Mouse (Mus musculus) liver, adult 2 months (tissue): ENCODE measurements around the gene Wdr70. TPM values are rescaled to one million over a fixed set of nuclear protein-coding genes. Genes with fewer than 3 reads are reported as not detected.

ENCODE experiments used
- DNase-seq: peaks from one replicate; pipeline ENCODE4 v3.0.0-alpha.2; 2011; ENCODE audit warnings: low read depth, low spot score; ENCODE audit errors: extremely low read depth
- H3K27ac ChIP-seq: fragments of 200-500 bp; replicated peaks from 2 replicates; pipeline ENCODE4 v1.5.1; 2012; ENCODE audit warnings: low read depth, mild to moderate bottlenecking, control low read depth, inconsistent platforms, low read length; ENCODE audit not compliant: insufficient read depth
- H3K27me3 ChIP-seq: fragments of 200-500 bp; 2 replicates; pipeline ENCODE4 v1.6.1; 2012; ENCODE audit warnings: mild to moderate bottlenecking, moderate library complexity, low read length, inconsistent platforms; ENCODE audit not compliant: control insufficient read depth, insufficient read depth
- H3K36me3 ChIP-seq: fragments of 200-500 bp; 2 replicates; pipeline ENCODE4 v1.6.1; 2012; ENCODE audit warnings: low read length, inconsistent platforms; ENCODE audit not compliant: control insufficient read depth, insufficient read depth
- H3K4me1 ChIP-seq: fragments of 200-500 bp; 2 replicates; pipeline ENCODE4 v1.6.1; 2011; ENCODE audit warnings: low read length; ENCODE audit not compliant: control insufficient read depth, insufficient read depth
- H3K4me3 ChIP-seq: fragments of 200-500 bp; 2 replicates; pipeline ENCODE4 v1.5.1; 2011; ENCODE audit warnings: low read depth, mild to moderate bottlenecking, control low read depth, low read length, moderate library complexity; ENCODE audit not compliant: insufficient read depth
- H3K79me2 ChIP-seq: fragments of 200-500 bp; 2 replicates; pipeline ENCODE4 v1.6.1; 2012; ENCODE audit warnings: inconsistent platforms, mild to moderate bottlenecking, low read length, moderate library complexity; ENCODE audit not compliant: control insufficient read depth, insufficient read depth
- H3K9ac ChIP-seq: fragments of 200-500 bp; 2 replicates; pipeline ENCODE4 v1.6.1; 2012; ENCODE audit warnings: low read depth, mild to moderate bottlenecking, control low read depth, inconsistent platforms, low read length
- CTCF ChIP-seq: fragments of 200-500 bp; IDR thresholded peaks from 2 replicates; pipeline ENCODE4 v1.5.1; 2011; ENCODE audit warnings: low read depth, low read length, control low read depth
- POLR2A ChIP-seq: fragments of 200-500 bp; IDR thresholded peaks from 2 replicates; pipeline ENCODE4 v1.6.1; 2011; ENCODE audit warnings: low read length, control low read depth; ENCODE audit not compliant: insufficient read depth; ENCODE audit errors: extremely low read depth
- WGBS: fragments of 180-500 bp; shearing (Covaris S2); methylation state at CpG from one replicate; pipeline ENCODE4 v1.1.7; 2018; 5-methylcytosine and 5-hydroxymethylcytosine counted together
- polyA plus RNA-seq: library from polyadenylated mRNA; depleted of rRNA; stranded (reverse); fragments of >200 nt; gene quantifications from 2 replicates; pipeline ENCODE4 v1.2.3, GENCODE M21; 2012
- total RNA-seq: library from RNA; depleted of rRNA; stranded (reverse); fragments of >200 nt; gene quantifications from 2 replicates; pipeline ENCODE4 v1.2.3, GENCODE M21; 2014

Wdr70 gene
- total and polyA plus RNA-seq, 2 experiments, result 5.5 to 9.1 TPM

DNA sequence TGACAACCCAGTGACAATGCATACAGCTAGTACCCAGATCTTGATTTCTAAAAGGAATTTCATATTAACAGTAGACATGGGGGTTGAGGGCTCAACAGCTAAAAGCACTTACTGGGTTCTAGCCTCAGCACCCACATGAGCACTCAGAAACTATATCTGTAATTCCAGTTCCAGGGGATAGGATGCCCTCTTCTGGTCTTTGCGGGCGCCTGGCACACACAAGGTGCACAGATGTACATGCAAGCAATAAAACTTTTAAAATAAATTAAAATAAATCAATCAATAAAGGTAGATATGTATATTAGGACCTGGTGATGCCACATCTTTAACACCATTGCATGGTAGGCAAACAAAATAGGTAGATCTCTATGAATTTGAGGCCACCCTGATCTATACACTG is 71.5 kb downstream of the Wdr70 start:
- DNase-seq, result no peak
- 96% methylated on average over 2 of the region's 2 CpGs for WGBS
- Histone ChIP-seq H3K9ac (no peak overlapping the region), H3K4me3 (no peak overlapping the region), H3K27ac (no peak overlapping the region), H3K27me3 (no peaks in the 10 kb centered on the region), H3K4me1 (no peaks in the 10 kb centered on the region), H3K36me3 (no peaks in the 10 kb centered on the region; the same call in 1 of the 2 replicates), H3K79me2 (no peaks in the 10 kb centered on the region)
- TF ChIP-seq CTCF, result no peak
- no peak for TF ChIP-seq POLR2A

DNA sequence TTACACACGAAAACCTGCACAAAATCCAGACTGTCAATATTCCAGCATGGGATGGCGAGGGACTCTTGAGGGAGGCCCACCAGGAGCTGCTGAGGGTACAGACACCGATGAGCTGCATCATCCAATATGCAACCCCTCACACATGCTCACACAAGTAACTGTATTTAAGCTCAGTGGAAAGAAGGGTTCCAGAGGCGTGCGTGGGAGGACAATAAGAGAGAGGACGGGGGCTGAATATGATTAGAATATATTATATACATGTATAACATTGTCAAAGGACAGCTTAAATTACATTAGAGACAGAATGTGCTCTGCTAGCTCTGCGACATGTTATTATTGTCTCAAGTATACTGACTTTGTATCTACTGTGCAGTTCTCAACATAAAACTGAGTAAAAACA is 87.6 kb downstream of the Wdr70 start:
- no peaks in the 10 kb centered on the region for H3K27me3 ChIP-seq
- no peak overlapping the region for H3K9ac ChIP-seq
- WGBS, result 96% methylated on average over 7 of the region's 7 CpGs
- no peak overlapping the region for H3K4me3 ChIP-seq
- DNase-seq, result no peak
- no peak for TF ChIP-seq POLR2A
- TF ChIP-seq CTCF, result no peak
- no peaks in the 10 kb centered on the region for H3K36me3 ChIP-seq
- H3K79me2 ChIP-seq, result no peaks in the 10 kb centered on the region
- H3K27ac ChIP-seq, result no peak overlapping the region
- no peaks in the 10 kb centered on the region for H3K4me1 ChIP-seq

DNA sequence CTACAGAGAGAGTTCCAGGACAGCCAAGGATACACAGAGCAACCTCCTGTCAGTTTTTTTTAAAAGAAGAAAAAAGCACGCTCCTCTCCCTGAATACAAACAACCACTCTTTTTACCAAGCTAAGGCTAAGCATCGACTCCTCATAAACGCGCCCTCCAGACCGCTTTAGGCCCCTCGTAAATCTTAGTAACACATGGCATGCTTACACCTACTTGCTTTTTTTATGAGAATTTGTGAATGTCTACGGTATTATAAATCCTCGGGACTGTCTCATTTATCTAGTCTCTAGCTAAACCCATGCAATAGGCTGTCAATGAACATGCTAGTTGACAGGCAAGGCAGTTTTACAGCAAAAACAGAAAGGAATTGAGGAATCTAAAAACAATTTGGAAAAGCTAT is 91.6 kb downstream of the Wdr70 start:
- Histone ChIP-seq H3K27me3 (no peaks in the 10 kb centered on the region), H3K4me3 (no peak overlapping the region), H3K27ac (no peak overlapping the region), H3K4me1 (peaks cover 2% of the 10 kb centered on the region; the same call in 1 of the 2 replicates), H3K36me3 (no peaks in the 10 kb centered on the region), H3K79me2 (no peaks in the 10 kb centered on the region), H3K9ac (no peak overlapping the region)
- TF ChIP-seq POLR2A (no peak), CTCF (no peak)
- DNase-seq, result no peak
- 93% methylated on average over 8 of the region's 8 CpGs for WGBS

DNA sequence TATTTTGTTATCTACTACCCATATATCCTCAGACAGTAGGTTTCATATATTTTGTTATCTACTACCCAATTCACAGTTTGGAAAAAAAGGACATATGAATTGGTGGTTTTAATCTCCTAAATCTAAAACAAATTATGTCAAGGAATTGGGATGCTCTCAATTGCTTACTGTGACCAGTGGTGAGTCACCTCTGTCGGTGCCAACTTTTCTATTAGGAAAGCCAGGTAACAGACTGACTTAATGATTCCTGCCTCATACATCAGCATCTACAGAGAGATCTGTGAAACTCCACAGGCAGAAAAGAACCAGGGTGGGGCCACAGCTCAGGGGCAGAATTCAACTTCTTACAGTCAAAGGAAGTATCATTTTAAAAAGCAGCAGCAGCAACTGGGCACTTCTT is 93.0 kb downstream of the Wdr70 start:
- Histone ChIP-seq H3K36me3 (no peaks in the 10 kb centered on the region), H3K27me3 (no peaks in the 10 kb centered on the region), H3K4me3 (no peak overlapping the region), H3K79me2 (no peaks in the 10 kb centered on the region), H3K9ac (no peak overlapping the region), H3K4me1 (peaks cover 2% of the 10 kb centered on the region; the same call in 1 of the 2 replicates), H3K27ac (no peak overlapping the region)
- TF ChIP-seq POLR2A, result no peak
- TF ChIP-seq CTCF, result no peak
- DNase-seq, result no peak
- 98% methylated on average over 1 of the region's 1 CpGs for WGBS

DNA sequence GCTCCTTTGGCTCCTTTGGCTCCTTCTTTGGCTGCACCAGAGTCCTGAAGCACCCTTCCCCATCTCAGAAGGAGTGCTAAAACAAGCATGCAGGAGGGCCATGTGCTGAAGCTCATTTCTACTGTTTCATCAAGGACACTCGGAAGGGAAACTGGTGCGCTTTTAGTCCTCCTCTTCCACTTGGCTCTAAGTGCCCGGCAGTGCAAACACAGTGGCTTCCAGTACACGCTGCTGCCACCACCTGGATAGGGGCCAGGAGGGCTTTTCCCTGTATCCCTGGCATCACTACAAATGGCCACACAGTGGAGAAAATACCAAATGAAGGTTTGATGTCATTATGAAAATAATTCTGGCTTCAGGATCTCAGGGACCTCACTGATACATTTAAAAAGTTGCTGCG is 93.5 kb downstream of the Wdr70 start:
- peaks cover 3% of the 10 kb centered on the region; the same call in 1 of the 2 replicates for H3K36me3 ChIP-seq
- DNase-seq, result peak; percentile 6
- TF ChIP-seq POLR2A (no peak), CTCF (no peak)
- no peak overlapping the region for H3K27ac ChIP-seq
- H3K79me2 ChIP-seq, result no peaks in the 10 kb centered on the region
- 41% methylated on average over 5 of the region's 5 CpGs for WGBS
- H3K4me3 ChIP-seq, result no peak overlapping the region
- H3K4me1 ChIP-seq, result peaks cover 2% of the 10 kb centered on the region; the same call in 1 of the 2 replicates
- no peak overlapping the region for H3K9ac ChIP-seq
- no peaks in the 10 kb centered on the region for H3K27me3 ChIP-seq

DNA sequence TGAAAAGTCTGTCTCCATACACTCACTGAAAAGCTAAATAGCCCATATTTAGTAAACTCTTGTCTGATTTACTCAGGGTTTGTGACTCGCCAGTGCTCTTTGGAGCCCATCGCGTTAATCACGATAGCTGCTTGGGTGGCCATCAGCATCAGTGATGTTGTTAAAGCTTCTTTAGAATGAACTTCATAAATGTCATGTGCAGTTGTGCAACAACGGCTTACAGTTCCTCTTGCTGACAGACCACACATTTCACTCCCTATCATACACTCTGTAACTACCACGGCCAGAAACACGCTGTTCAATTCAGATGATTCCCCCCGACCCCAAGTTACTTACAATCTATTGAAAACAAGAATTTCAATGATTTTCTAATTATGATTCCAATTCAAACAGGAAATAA is 95.2 kb downstream of the Wdr70 start:
- H3K36me3 ChIP-seq, result peaks cover 3% of the 10 kb centered on the region; the same call in 1 of the 2 replicates
- 92% methylated on average over 8 of the region's 8 CpGs for WGBS
- no peak overlapping the region for H3K4me3 ChIP-seq

More for the DNA sequence above, 95.2 kb downstream of the Wdr70 start:
- no peak for TF ChIP-seq CTCF
- TF ChIP-seq POLR2A, result no peak
- no peak overlapping the region for H3K27ac ChIP-seq
- no peaks in the 10 kb centered on the region for H3K27me3 ChIP-seq
- peaks cover 2% of the 10 kb centered on the region; the same call in 1 of the 2 replicates for H3K4me1 ChIP-seq
- H3K79me2 ChIP-seq, result no peaks in the 10 kb centered on the region
- DNase-seq, result no peak
- no peak overlapping the region for H3K9ac ChIP-seq
